Mouse (Mus musculus) neural tube, embryonic 11.5 days (tissue): ENCODE results near the gene Sftpa1. TPM values are rescaled to one million over a fixed set of nuclear protein-coding genes. Genes with fewer than 3 reads are reported as not detected.

ENCODE experiments used
- ATAC-seq: fragments of 200-750 bp; cut with Nextera tagmentation; 2 replicates; pipeline ENCODE4 v1.8.0; 2017; ENCODE audit warnings: moderate number of reproducible peaks, mild to moderate bottlenecking, moderate TSS enrichment, moderate library complexity; ENCODE audit not compliant: insufficient read depth, low FRiP score, low TSS enrichment
- DNase-seq: peaks from one replicate; pipeline ENCODE4 v3.0.0-alpha.2; 2015; ENCODE audit warnings: low spot score
- H3K27ac ChIP-seq: fragments of 300-500 bp; sonication (generic); 2 replicates; pipeline ENCODE4 v1.5.1; 2014; ENCODE audit warnings: low read depth, mild to moderate bottlenecking, low read length
- H3K27me3 ChIP-seq: fragments of 300-500 bp; sonication (generic); 2 replicates; pipeline ENCODE4 v1.6.1; 2014; ENCODE audit warnings: mild to moderate bottlenecking, low read length, mixed read lengths; ENCODE audit not compliant: control insufficient read depth, insufficient read depth
- H3K36me3 ChIP-seq: fragments of 300-500 bp; sonication (generic); 2 replicates; pipeline ENCODE4 v1.6.1; 2014; ENCODE audit warnings: mild to moderate bottlenecking, low read length, moderate library complexity, mixed read lengths; ENCODE audit not compliant: control insufficient read depth, insufficient read depth
- H3K4me1 ChIP-seq: fragments of 300-500 bp; sonication (generic); 2 replicates; pipeline ENCODE4 v1.6.1; 2014; ENCODE audit warnings: low read length, mixed read lengths; ENCODE audit not compliant: control insufficient read depth, insufficient read depth
- H3K4me2 ChIP-seq: fragments of 300-500 bp; sonication (generic); 2 replicates; pipeline ENCODE4 v1.6.1; 2014; ENCODE audit warnings: low read depth, mild to moderate bottlenecking, moderate library complexity
- H3K4me3 ChIP-seq: fragments of 300-500 bp; sonication (generic); 2 replicates; pipeline ENCODE4 v1.5.1; 2014; ENCODE audit warnings: low read depth, low read length
- H3K9ac ChIP-seq: fragments of 300-500 bp; sonication (generic); 2 replicates; pipeline ENCODE4 v1.6.1; 2014; ENCODE audit warnings: mild to moderate bottlenecking, low read length
- H3K9me3 ChIP-seq: fragments of 300-500 bp; sonication (generic); 2 replicates; pipeline ENCODE4 v1.6.1; 2016; ENCODE audit warnings: low read length; ENCODE audit not compliant: control insufficient read depth
- WGBS: fragments of 180-500 bp; shearing (Covaris S2); extraction: QIAGEN DNeasy Blood & Tissue Kit; methylation state at CpG from one replicate; pipeline ENCODE4 v1.1.7; 2014; 5-methylcytosine and 5-hydroxymethylcytosine counted together
- polyA plus RNA-seq: library from polyadenylated mRNA; unstranded; fragments of >200 nt; fragmentation: Nextera tagmentation; extraction: Ambion mirVana; gene quantifications from 2 replicates; pipeline ENCODE4 v1.2.1, GENCODE M21; 2014

The Sftpa1 gene
- polyA plus RNA-seq, 1 experiment from 2014 or later, result not detected

DNA sequence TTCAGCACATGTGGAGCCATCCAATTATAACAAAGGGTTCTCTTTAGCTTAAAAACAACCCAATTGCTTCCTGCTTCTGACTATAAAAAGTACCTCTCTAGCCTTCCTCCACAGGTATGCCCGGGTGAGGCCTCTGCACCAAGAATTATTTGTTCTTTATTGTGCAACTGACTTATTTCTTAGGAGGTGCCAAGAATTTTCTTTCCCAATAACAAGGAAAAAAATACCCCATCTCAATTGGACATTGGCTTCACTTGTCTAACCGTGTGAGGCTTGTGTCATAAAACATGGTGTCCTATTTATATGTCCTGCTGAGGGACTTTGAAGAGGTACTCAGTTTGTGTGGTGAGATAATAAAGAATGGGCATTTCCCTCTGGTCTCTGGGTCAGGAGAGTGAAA, 38.9 kb downstream of the Sftpa1 start:
- Histone ChIP-seq H3K4me1 (no peaks in the 10 kb centered on the region), H3K27me3 (no peaks in the 10 kb centered on the region), H3K9me3 (no peaks in the 10 kb centered on the region), H3K27ac (no peak overlapping the region), H3K4me3 (no peak overlapping the region), H3K4me2 (no peak overlapping the region), H3K36me3 (no peaks in the 10 kb centered on the region), H3K9ac (no peak overlapping the region)
- no peak for DNase-seq
- no peak for ATAC-seq
- WGBS, result 82% methylated on average over 2 of the region's 2 CpGs

DNA sequence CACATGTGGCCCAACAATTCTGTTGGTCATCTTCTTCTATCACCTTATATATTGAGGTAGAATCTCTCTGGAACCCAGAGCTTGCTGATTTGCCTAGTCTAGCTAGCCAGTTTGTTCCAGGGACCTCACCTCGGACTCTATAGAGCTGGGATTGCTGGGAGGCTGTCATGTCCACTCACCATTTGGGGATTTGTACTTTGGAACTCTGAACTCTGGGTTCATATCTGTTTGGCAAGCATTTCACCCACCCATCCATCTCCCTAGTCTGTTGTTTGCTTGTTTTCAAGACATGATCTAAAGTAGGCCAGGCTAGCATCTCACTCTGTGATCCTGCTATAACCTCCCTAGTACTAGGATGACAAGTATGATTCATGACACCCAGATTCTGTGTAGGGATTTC, 43.2 kb downstream of the Sftpa1 start:
- no peaks in the 10 kb centered on the region for H3K4me1 ChIP-seq
- no peaks in the 10 kb centered on the region for H3K9me3 ChIP-seq
- ATAC-seq (no peak), DNase-seq (no peak)
- no peak overlapping the region for H3K4me2 ChIP-seq
- no peaks in the 10 kb centered on the region for H3K27me3 ChIP-seq
- no peak overlapping the region for H3K4me3 ChIP-seq
- no peaks in the 10 kb centered on the region for H3K36me3 ChIP-seq
- no peak overlapping the region for H3K9ac ChIP-seq
- H3K27ac ChIP-seq, result no peak overlapping the region
- whole genome bisulfite sequencing, result 67% methylated on average over 1 of the region's 1 CpGs

DNA sequence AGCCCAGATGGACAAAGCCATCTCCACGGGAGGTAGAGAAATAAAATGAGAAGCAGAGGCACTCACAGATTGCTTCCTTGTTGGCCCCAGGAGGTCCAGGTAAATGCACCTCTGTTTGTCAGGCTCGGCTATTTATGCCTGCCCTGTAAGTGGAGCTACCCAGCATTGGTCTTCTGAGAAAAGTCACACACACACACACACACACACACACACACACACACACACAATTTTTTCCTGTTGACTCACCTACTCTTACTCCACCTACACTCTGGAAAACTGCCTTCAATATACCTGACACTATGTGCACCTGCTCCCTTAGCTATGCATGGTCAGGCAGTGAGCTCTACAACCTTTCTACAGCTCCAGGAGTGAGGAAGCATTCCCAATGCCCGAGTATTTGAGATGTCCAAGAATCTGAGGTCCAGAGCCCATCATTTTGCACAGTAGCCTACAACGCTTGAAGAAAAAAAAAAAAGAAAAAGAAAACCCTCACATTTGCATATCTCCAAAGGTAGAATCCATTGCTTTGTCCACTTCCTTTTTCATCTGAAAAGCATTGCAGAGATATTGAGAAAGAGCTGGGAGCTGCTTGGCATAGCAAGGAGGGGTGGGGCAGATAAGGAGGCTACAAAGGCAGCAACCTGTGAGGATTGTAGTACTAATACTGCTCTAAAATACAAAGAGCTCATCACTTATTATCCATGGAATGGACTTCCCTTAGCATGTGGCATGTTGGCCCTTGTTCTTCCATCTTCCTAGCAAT, 53.7 kb downstream of the Sftpa1 start, which contains the start of gene Sftpd:
Gene Sftpd, minus strand, starts transcription at position 91 of the 763 bp plus-strand sequence.
- ATAC-seq (no peak), DNase-seq (no peak)
- WGBS, result 83% methylated on average over 4 of the region's 4 CpGs
- Histone ChIP-seq H3K36me3 (no peaks in the 10 kb centered on the region), H3K27me3 (no peaks in the 10 kb centered on the region), H3K9me3 (no peaks in the 10 kb centered on the region), H3K4me2 (no peak within 1 kb of the TSS), H3K9ac (no peak within 1 kb of the TSS), H3K4me1 (no peaks in the 10 kb centered on the region), H3K27ac (no peak within 1 kb of the TSS), H3K4me3 (no peak within 1 kb of the TSS)

Other genes starting within 250 kb of the Sftpa1 start
- gene Sh2d4b, start 238.5 kb upstream of the Sftpa1 start, polyA plus RNA-seq, result 1.5 and 1.6 TPM in 2 replicates
- gene Tspan14, start 165.0 kb upstream of the Sftpa1 start, polyA plus RNA-seq, result 118 and 125 TPM in 2 replicates
- 48.5 and 48.8 TPM in 2 replicates for gene Fam213a, start 118.0 kb upstream of the Sftpa1 start, polyA plus RNA-seq
- gene Dydc2, start 62.6 kb upstream of the Sftpa1 start, polyA plus RNA-seq, result 0.51 and 0.58 TPM in 2 replicates
- gene Dydc1, start 58.9 kb upstream of the Sftpa1 start, polyA plus RNA-seq, result not detected in 2 replicates
- gene Mat1a, start 26.7 kb upstream of the Sftpa1 start, polyA plus RNA-seq, result not detected in 2 replicates
- not detected in 2 replicates for gene Mbl1, start 19.7 kb downstream of the Sftpa1 start, polyA plus RNA-seq
- gene Sftpd, start 53.4 kb downstream of the Sftpa1 start, polyA plus RNA-seq, result not detected in 2 replicates
- not detected in 2 replicates for gene Gm2832, start 147.0 kb downstream of the Sftpa1 start, polyA plus RNA-seq
- gene Gm5798, start 216.8 kb downstream of the Sftpa1 start, polyA plus RNA-seq, result not detected in 2 replicates